Mouse (Mus musculus): ENCODE measurements around the gene Mettl25. TPM values are rescaled to one million over a fixed set of nuclear protein-coding genes. Genes with fewer than 3 reads are reported as not detected.

The Mettl25 gene
- polyA plus RNA-seq, 1 experiment, result 6.0 TPM

DNA sequence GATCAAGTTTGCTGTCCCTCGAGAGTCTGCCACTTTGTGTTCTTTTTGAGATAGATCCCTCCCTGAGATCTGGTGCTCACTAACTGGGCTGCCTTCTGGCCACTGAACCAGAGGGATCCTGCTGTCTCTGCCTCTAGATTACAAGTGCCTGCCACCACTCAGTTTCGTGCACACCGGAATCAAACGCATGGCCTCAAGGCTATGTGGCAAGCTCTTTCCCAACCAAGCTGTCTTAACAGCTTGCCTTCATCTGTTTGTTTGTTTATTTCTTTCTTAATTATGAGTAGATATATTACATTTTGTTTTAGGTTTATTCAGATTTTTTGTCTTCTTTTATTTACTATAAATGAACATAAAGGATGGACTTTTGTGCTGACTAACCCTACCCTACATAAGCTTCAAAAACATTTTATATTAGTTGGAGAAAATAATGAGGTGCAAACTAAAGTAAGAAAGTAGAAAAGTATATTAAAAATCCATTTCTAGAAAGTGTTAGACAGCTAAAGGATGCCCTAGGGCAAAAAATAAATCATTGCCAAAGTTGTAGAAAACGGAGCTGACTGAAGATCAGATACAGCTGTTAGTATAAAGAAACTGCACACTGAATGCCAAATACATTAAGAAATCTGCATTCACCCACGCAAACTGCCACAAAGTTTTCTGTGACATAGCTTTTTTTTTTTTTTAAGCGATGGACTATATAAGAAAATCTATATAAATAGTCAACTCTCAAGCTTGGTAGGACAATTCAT, 34.7 kb downstream of the Mettl25 start:
- no peak overlapping the region for H3K4me3 ChIP-seq (ENCODE audit: low read depth, low read length)
- no peak overlapping the region for H3K27ac ChIP-seq (ENCODE audit: insufficient read depth, low read depth, low read length)
- 83% methylated on average over 7 of the region's 7 CpGs for WGBS
- H3K27me3 ChIP-seq (ENCODE audit: control insufficient read depth, insufficient read depth, low read length), result no peaks in the 10 kb centered on the region
- no peaks in the 10 kb centered on the region for H3K4me1 ChIP-seq (ENCODE audit: control insufficient read depth, insufficient read depth, insufficient read length, low read length)
- H3K36me3 ChIP-seq (ENCODE audit: control insufficient read depth, insufficient read depth, low read length), result no peaks in the 10 kb centered on the region
- TF ChIP-seq CTCF (IDR thresholded peaks at IDR 0.05; ENCODE audit: extremely low read depth, insufficient read length, insufficient replicate concordance, low read depth, low read length) (no peak), POLR2A (IDR thresholded peaks at IDR 0.05; ENCODE audit: low read depth, low read length) (no peak)

DNA sequence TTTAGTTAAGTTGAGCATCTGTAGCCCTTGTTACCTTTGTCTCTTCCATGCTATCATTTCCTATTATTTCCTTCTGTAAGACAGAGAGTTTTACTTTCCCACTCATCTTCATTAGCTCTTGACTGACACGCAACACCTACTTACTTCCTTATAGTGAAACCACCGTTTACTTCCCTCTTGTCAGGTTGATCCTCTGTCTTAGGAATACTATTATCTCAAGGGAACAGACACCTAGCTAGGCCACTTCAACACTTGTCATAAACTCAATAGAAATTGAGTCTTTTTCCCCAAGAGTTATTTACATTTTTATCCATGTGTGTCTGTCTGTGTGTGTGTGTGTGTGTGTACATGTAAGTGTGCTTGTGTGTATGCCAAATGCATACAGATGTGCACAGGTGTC, 37.7 kb downstream of the Mettl25 start:
- no peak for TF ChIP-seq CTCF (IDR thresholded peaks at IDR 0.05; ENCODE audit: extremely low read depth, insufficient read length, insufficient replicate concordance, low read depth, low read length)
- no peak for TF ChIP-seq POLR2A (IDR thresholded peaks at IDR 0.05; ENCODE audit: low read depth, low read length)
- WGBS, result 67% methylated on average over 2 of the region's 2 CpGs
- H3K27me3 ChIP-seq (ENCODE audit: control insufficient read depth, insufficient read depth, low read length), result no peaks in the 10 kb centered on the region
- no peaks in the 10 kb centered on the region for H3K36me3 ChIP-seq (ENCODE audit: control insufficient read depth, insufficient read depth, low read length)
- H3K4me1 ChIP-seq (ENCODE audit: control insufficient read depth, insufficient read depth, insufficient read length, low read length), result no peaks in the 10 kb centered on the region
- H3K27ac ChIP-seq (ENCODE audit: insufficient read depth, low read depth, low read length), result no peak overlapping the region
- H3K4me3 ChIP-seq (ENCODE audit: low read depth, low read length), result no peak overlapping the region

DNA sequence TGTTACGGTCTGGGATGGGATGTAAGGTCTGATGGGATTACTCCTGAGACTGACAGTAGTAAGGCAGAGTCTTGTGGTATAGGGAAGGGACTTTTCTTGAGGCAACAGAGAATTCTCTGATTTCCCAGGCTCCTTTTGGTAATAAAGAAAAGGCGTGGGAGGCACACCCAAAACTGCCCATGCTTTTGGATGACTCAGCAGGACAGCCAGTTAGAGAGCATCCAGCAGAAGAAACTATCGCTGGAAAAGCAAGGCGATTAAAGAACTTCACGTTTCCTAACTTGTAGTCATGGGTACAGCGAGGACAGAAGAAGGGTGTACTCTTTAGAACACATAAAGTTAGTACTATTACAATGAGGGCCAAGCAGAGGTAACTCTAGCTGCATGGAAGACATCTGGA, 39.0 kb downstream of the Mettl25 start:
- WGBS, result 87% methylated on average over 6 of the region's 6 CpGs
- H3K27me3 ChIP-seq (ENCODE audit: control insufficient read depth, insufficient read depth, low read length), result no peaks in the 10 kb centered on the region
- H3K4me3 ChIP-seq (ENCODE audit: low read depth, low read length), result no peak overlapping the region
- no peaks in the 10 kb centered on the region for H3K4me1 ChIP-seq (ENCODE audit: control insufficient read depth, insufficient read depth, insufficient read length, low read length)
- no peak overlapping the region for H3K27ac ChIP-seq (ENCODE audit: insufficient read depth, low read depth, low read length)
- H3K36me3 ChIP-seq (ENCODE audit: control insufficient read depth, insufficient read depth, low read length), result no peaks in the 10 kb centered on the region
- TF ChIP-seq CTCF (IDR thresholded peaks at IDR 0.05; ENCODE audit: extremely low read depth, insufficient read length, insufficient replicate concordance, low read depth, low read length) (no peak), POLR2A (IDR thresholded peaks at IDR 0.05; ENCODE audit: low read depth, low read length) (no peak)

GRCm38 (mm10) chr10:105801147-105801546, 40.0 kb downstream of the Mettl25 start:
- 90% methylated on average over 6 of the region's 6 CpGs for WGBS

GRCm38 (mm10) chr10:105797250-105797924, 43.8 kb downstream of the Mettl25 start:
- Histone ChIP-seq H3K4me1 (ENCODE audit: control insufficient read depth, insufficient read depth, insufficient read length, low read length) (no peaks in the 10 kb centered on the region), H3K27me3 (ENCODE audit: control insufficient read depth, insufficient read depth, low read length) (no peaks in the 10 kb centered on the region), H3K27ac (ENCODE audit: insufficient read depth, low read depth, low read length) (no peak overlapping the region), H3K36me3 (ENCODE audit: control insufficient read depth, insufficient read depth, low read length) (no peaks in the 10 kb centered on the region), H3K4me3 (ENCODE audit: low read depth, low read length) (no peak overlapping the region)
- TF ChIP-seq POLR2A (IDR thresholded peaks at IDR 0.05; ENCODE audit: low read depth, low read length) (no peak), CTCF (IDR thresholded peaks at IDR 0.05; ENCODE audit: extremely low read depth, insufficient read length, insufficient replicate concordance, low read depth, low read length) (no peak)
- WGBS, result 77% methylated on average over 8 of the region's 8 CpGs

More at GRCm38 (mm10) chr10:105801147-105801546, 40.0 kb downstream of the Mettl25 start:
- Histone ChIP-seq H3K4me3 (ENCODE audit: low read depth, low read length) (no peak overlapping the region), H3K27me3 (ENCODE audit: control insufficient read depth, insufficient read depth, low read length) (no peaks in the 10 kb centered on the region), H3K36me3 (ENCODE audit: control insufficient read depth, insufficient read depth, low read length) (no peaks in the 10 kb centered on the region), H3K4me1 (ENCODE audit: control insufficient read depth, insufficient read depth, insufficient read length, low read length) (no peaks in the 10 kb centered on the region), H3K27ac (ENCODE audit: insufficient read depth, low read depth, low read length) (no peak overlapping the region)
- TF ChIP-seq POLR2A (IDR thresholded peaks at IDR 0.05; ENCODE audit: low read depth, low read length), result no peak
- no peak for TF ChIP-seq CTCF (IDR thresholded peaks at IDR 0.05; ENCODE audit: extremely low read depth, insufficient read length, insufficient replicate concordance, low read depth, low read length)

DNA sequence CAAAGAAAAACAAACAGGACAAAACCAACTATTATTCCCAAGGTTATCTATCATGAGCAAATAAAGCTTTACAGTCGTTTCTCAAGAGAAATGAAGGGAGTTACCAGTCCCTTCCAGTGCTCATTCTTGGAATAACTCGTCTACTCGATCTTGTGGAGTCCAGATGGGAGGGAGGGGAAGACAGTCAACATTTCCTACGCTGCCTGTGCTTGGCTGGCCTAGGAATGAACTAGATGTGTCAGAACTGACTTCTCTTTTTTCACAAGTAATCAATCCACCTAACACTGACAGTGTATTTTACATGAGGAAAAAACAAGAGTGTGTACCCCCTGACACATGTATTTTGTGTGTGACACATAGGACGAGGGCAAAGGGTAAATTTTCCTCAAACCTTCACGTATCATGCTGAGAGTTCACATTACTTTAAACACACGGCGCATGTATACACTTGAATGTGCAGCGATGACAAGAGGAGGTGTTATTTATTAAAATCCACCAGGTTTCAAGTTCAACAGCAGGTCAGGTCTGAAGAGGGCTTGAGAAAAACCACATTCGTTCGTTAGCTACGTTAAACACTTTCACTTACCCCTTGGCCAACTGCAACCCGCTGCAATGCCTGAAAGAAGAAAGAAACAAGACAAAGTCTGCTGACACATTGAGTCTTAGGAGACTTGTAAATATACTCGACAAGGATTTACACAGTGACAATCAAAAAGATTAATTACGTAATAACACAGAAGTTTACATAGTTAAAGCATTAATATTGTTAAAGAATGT, 47.2 kb downstream of the Mettl25 start:
- no peaks in the 10 kb centered on the region for H3K4me1 ChIP-seq (ENCODE audit: control insufficient read depth, insufficient read depth, insufficient read length, low read length)
- no peak overlapping the region for H3K4me3 ChIP-seq (ENCODE audit: low read depth, low read length)
- WGBS, result 69% methylated on average over 15 of the region's 15 CpGs
- no peak overlapping the region for H3K27ac ChIP-seq (ENCODE audit: insufficient read depth, low read depth, low read length)
- H3K36me3 ChIP-seq (ENCODE audit: control insufficient read depth, insufficient read depth, low read length), result no peaks in the 10 kb centered on the region
- no peaks in the 10 kb centered on the region for H3K27me3 ChIP-seq (ENCODE audit: control insufficient read depth, insufficient read depth, low read length)
- TF ChIP-seq POLR2A (IDR thresholded peaks at IDR 0.05; ENCODE audit: low read depth, low read length), result no peak
- TF ChIP-seq CTCF (IDR thresholded peaks at IDR 0.05; ENCODE audit: extremely low read depth, insufficient read length, insufficient replicate concordance, low read depth, low read length), result no peak
